Comparison of ENCODE assay signal across 7 mouse cellular contexts in the genomic region with DNA sequence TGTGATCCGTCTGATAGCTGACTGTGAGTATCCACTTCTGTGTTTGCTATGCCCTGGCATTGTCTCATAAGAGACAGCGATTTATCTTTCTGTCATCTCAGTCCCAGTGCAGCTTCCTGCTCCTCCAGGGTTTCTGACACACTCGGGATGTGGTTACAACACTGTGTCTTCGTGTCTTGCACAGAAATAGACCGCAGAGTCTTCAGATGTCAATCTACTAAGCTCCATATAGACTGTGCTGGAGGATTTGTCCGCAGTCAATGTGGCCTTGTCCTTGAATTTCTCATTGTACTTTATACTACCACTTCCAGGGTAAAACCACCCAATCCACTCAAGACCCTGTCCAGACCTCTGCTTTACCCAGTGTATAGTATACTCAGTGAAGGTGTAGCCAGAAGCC.
DNase-seq lines count a peak whose midpoint lies in the region; ATAC-seq and TF ChIP-seq lines count a peak whose summit lies in the region.
"Not testable (repeated sequence)": the region's sequence is repeated elsewhere in the genome, so short reads cannot be mapped to it uniquely, and the experiment has no call there.

No protein-coding gene starts in this region.

- H3K4me1 ChIP-seq in G1E (ENCODE audit: insufficient read depth, low read depth, low read length): not testable (repeated sequence)

- H3K9me3 ChIP-seq in G1E (replicated peaks): not testable (repeated sequence)

- not testable (repeated sequence) for H3K36me3 ChIP-seq in G1E (replicated peaks)

- H3K4me3 ChIP-seq in G1E (ENCODE audit: low read depth, low read length): not testable (repeated sequence)

- not testable (repeated sequence) for H3K27me3 ChIP-seq in G1E (ENCODE audit: insufficient read depth, low read length)

- not testable (repeated sequence) for DNase-seq in G1E (ENCODE audit: low spot score)
- peak; percentile 27 for DNase-seq in naive thymus-derived CD4-positive, alpha-beta T cell, adult 2 months (ENCODE audit: low read depth)
- peak; percentile 4 to 7 for DNase-seq in thymus, postnatal 10 days (ENCODE audit: low spot score in 2 of 2)

- TF ChIP-seq CTCF in G1E (IDR thresholded peaks at IDR 0.05; ENCODE audit: low read depth, low read length): not testable (repeated sequence)

- ATAC-seq in G1E (ENCODE audit: extremely low read depth, insufficient number of reproducible peaks, low FRiP score, poor library complexity, severe bottlenecking): peak; percentile 24; the same call in 1 of the 2 replicates
- ATAC-seq in activated CD4-positive, CD25-positive, alpha-beta regulatory T cell, adult 4 months: peak; percentile 46
- peak; percentile 91 for ATAC-seq in granulocyte monocyte progenitor cell, adult 5-6 weeks (replicated peaks; ENCODE audit: poor library complexity, severe bottlenecking)
- ATAC-seq in inflammation-experienced regulatory T-cells, adult 6 months: peak; percentile 50
- ATAC-seq in megakaryocyte, adult 5-6 weeks (ENCODE audit: poor library complexity, severe bottlenecking): peak; percentile 57

Comparison
In these comparisons a context has a peak if more than half of its experiments do, and no peak if none do; other contexts are left out.
1. ATAC-seq: peak in every context shown above with its lines; median percentile 91 in granulocyte monocyte progenitor cell, adult 5-6 weeks; 57 in megakaryocyte, adult 5-6 weeks; 50 in inflammation-experienced regulatory T-cells, adult 6 months; 46 in activated CD4-positive, CD25-positive, alpha-beta regulatory T cell, adult 4 months; 24 in G1E.